Mouse (Mus musculus): ENCODE data around the gene Tbc1d10a.
"Not testable (repeated sequence)": the region's sequence is repeated elsewhere in the genome, so short reads cannot be mapped to it uniquely, and the experiment has no call there.

Gene Tbc1d10a

GRCm38 (mm10) chr11:4183511-4183910, 3.1 kb upstream of the Tbc1d10a start:
- no peak for DNase-seq (ENCODE audit: low spot score)

- DNase-seq (ENCODE audit: low spot score) = no peak
Measured at GRCm38 (mm10) chr11:4184251-4184952, 2.2 kb upstream of the Tbc1d10a start.

GRCm38 (mm10) chr11:4185480-4185879, 1.1 kb upstream of the Tbc1d10a start:
- DNase-seq (ENCODE audit: low spot score) = not testable (repeated sequence)

GRCm38 (mm10) chr11:4187318-4187700, 720 bp downstream of the Tbc1d10a start:
- no peak for DNase-seq (ENCODE audit: low spot score)

GRCm38 (mm10) chr11:4189182-4189581, 2.6 kb downstream of the Tbc1d10a start:
- DNase-seq (ENCODE audit: low spot score) = no peak

GRCm38 (mm10) chr11:4190677-4191076, 4.1 kb downstream of the Tbc1d10a start:
- DNase-seq (ENCODE audit: low spot score) = no peak

GRCm38 (mm10) chr11:4192757-4193156, 6.2 kb downstream of the Tbc1d10a start:
- no peak for DNase-seq (ENCODE audit: low spot score)

GRCm38 (mm10) chr11:4193420-4193819, 6.8 kb downstream of the Tbc1d10a start:
- no peak for DNase-seq (ENCODE audit: low spot score)

- DNase-seq (ENCODE audit: low spot score) = no peak
Measured at GRCm38 (mm10) chr11:4195597-4196031, 9.0 kb downstream of the Tbc1d10a start.

GRCm38 (mm10) chr11:4196636-4197035, 10.0 kb downstream of the Tbc1d10a start:
- no peak for DNase-seq (ENCODE audit: low spot score)

GRCm38 (mm10) chr11:4197691-4198090, 11.1 kb downstream of the Tbc1d10a start:
- no peak for DNase-seq (ENCODE audit: low spot score)

- DNase-seq (ENCODE audit: low spot score) = no peak
Measured at GRCm38 (mm10) chr11:4201981-4202700, 15.6 kb downstream of the Tbc1d10a start.

- no peak for DNase-seq (ENCODE audit: low spot score)
Measured at GRCm38 (mm10) chr11:4202995-4203704, 16.6 kb downstream of the Tbc1d10a start.

GRCm38 (mm10) chr11:4203705-4204074, 17.1 kb downstream of the Tbc1d10a start:
- DNase-seq (ENCODE audit: low spot score) = no peak

GRCm38 (mm10) chr11:4205097-4205655, 18.6 kb downstream of the Tbc1d10a start:
- DNase-seq (ENCODE audit: low spot score) = no peak

GRCm38 (mm10) chr11:4205951-4206350, 19.4 kb downstream of the Tbc1d10a start:
- no peak for DNase-seq (ENCODE audit: low spot score)

GRCm38 (mm10) chr11:4206563-4206962, 20.0 kb downstream of the Tbc1d10a start:
- no peak for DNase-seq (ENCODE audit: low spot score)

GRCm38 (mm10) chr11:4207655-4208054, 21.1 kb downstream of the Tbc1d10a start:
- no peak for DNase-seq (ENCODE audit: low spot score)

- no peak for DNase-seq (ENCODE audit: low spot score)
Measured at GRCm38 (mm10) chr11:4209556-4209955, 23.0 kb downstream of the Tbc1d10a start.

GRCm38 (mm10) chr11:4210786-4211185, 24.2 kb downstream of the Tbc1d10a start:
- no peak for DNase-seq (ENCODE audit: low spot score)

- no peak for DNase-seq (ENCODE audit: low spot score)
Measured at GRCm38 (mm10) chr11:4213107-4213506, 26.5 kb downstream of the Tbc1d10a start.

- DNase-seq (ENCODE audit: low spot score) = no peak
Measured at GRCm38 (mm10) chr11:4214572-4214971, 28.0 kb downstream of the Tbc1d10a start.

- DNase-seq (ENCODE audit: low spot score) = no peak
Measured at GRCm38 (mm10) chr11:4215061-4215460, 28.5 kb downstream of the Tbc1d10a start.
